Mouse (Mus musculus) left cerebral cortex, postnatal 25 days (tissue): ENCODE measurements around the gene Tex48. TPM values are rescaled to one million over a fixed set of nuclear protein-coding genes. Genes with fewer than 3 reads are reported as not detected.

ENCODE experiments used
- DNase-seq, 2 experiments: peaks; one replicate each; pipeline ENCODE4 v3.0.0; 2022; ENCODE audit warnings: low spot score in 2 of 2, mixed read lengths in 1 of 2
- intact Hi-C: fragments of 180-260 bp; cut with DNase I; formaldehyde crosslinking; loops from one replicate; pipeline ENCODE4 v1.15.1; 2025
- total RNA-seq, 2 experiments: library from RNA; stranded (reverse); gene quantifications; 2 replicates each; pipeline ENCODE4 v1.2.3; 2021

Gene Tex48
- total RNA-seq, 2 experiments from 2014 or later: not detected

- intact Hi-C loops: no loop called here
- no peak for DNase-seq
Observed at GRCm38 (mm10) chr4:63600786-63601185, 21.4 kb downstream of the Tex48 start.

- intact Hi-C loops: no loop called here
- DNase-seq: no peak
Observed at GRCm38 (mm10) chr4:63596010-63596409, 26.2 kb downstream of the Tex48 start.

GRCm38 (mm10) chr4:63595259-63595658, 27.0 kb downstream of the Tex48 start:
- intact Hi-C loops: no loop called here

GRCm38 (mm10) chr4:63594459-63595110, 27.6 kb downstream of the Tex48 start:
- intact Hi-C loops: no loop called here
- DNase-seq: no peak

More at GRCm38 (mm10) chr4:63595259-63595658, 27.0 kb downstream of the Tex48 start:
- DNase-seq: no peak

GRCm38 (mm10) chr4:63590538-63590937, 31.7 kb downstream of the Tex48 start:
- intact Hi-C loops: no loop called here
- DNase-seq: no peak

DNA sequence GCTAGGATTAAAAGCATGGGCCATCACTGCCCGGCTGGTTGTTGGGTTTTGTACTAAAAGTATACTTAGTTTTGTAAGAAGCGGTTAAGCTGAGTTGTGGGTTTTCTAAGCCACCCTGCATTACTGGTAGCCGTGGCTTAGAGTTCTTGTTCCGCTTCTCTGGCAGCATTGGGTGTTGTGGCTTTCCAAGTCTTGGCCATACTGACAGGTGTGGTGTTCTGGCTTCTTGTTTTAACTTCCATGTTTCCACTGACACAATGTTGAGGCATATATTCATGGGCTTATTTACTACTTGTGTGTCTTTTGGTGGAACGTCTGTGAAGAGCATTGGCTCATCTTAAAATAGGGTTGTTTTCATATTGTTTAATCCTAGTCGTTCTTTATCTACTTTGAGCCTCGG, 32.2 kb downstream of the Tex48 start:
- intact Hi-C loops: no loop called here
- no peak for DNase-seq

DNA sequence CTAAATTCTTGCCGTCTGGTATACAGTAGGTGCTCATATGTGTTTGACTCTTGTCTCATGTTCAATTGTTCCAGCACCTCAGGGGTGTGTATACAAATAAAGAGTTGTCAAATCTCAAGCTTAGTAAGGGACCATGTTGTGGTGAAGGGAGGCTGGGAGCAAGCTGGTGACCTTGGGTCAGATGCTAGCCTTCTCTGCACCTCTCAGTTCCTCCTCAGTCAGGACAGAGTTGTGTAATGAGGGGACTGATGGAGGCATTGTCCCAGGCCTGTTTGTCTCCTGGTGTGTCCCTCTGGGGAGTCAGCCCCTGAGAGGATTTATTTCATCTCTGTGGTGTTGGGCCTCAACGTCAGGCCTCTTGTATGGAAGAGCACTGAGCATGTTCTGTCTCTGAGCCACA, 36.0 kb downstream of the Tex48 start:
- DNase-seq: no peak
- intact Hi-C loops: no loop called here

GRCm38 (mm10) chr4:63585216-63585615, 37.0 kb downstream of the Tex48 start:
- intact Hi-C loops: no loop called here
- no peak for DNase-seq

- intact Hi-C loops: no loop called here
- no peak for DNase-seq
Observed at GRCm38 (mm10) chr4:63582580-63582979, 39.6 kb downstream of the Tex48 start.

DNA sequence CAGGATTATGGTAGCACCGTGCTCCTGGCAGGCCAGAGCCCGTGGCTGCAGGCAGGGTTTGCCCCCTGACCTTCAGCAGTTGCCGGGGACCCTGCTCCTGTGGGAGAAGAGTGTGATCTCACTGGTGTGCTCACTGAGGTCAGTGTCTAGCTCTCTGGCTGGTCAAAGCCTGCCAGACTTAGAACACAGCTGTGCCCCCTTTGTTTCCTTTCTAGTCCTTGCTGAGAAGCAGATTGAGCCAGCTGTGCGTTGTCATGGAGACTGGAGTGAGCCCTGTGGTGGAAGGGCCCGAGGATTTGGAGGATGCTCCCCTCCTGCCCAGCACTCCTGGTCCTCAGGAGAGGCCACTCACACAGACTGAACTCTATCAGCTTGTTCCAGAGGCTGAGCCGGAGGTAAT, 42.1 kb downstream of the Tex48 start:
- DNase-seq: peak in 1 of 2 experiments; percentile 25
- intact Hi-C loops: no loop called here

GRCm38 (mm10) chr4:63579649-63580048, 42.6 kb downstream of the Tex48 start:
- intact Hi-C loops: no loop called here
- no peak for DNase-seq

DNA sequence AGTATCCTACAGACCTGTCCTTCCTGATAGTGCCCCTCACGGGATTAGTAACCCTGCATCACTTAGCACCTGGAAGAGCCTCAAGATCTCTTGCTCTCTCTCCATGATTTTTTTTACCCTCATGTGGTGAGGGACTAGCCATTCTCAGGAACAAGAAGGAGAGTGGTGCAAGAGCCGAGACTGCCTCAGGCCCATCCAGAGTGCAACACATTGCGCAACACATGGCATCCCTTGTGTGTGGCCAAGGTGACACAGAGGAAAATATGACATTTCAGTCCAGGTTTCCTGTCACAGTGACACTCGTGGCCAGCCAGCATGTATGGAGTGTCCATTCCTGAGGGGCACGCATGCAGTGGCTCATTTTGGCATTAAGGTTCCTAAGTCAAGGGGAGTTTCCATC, 49.6 kb downstream of the Tex48 start:
- intact Hi-C loops: no loop called here
- no peak for DNase-seq

DNA sequence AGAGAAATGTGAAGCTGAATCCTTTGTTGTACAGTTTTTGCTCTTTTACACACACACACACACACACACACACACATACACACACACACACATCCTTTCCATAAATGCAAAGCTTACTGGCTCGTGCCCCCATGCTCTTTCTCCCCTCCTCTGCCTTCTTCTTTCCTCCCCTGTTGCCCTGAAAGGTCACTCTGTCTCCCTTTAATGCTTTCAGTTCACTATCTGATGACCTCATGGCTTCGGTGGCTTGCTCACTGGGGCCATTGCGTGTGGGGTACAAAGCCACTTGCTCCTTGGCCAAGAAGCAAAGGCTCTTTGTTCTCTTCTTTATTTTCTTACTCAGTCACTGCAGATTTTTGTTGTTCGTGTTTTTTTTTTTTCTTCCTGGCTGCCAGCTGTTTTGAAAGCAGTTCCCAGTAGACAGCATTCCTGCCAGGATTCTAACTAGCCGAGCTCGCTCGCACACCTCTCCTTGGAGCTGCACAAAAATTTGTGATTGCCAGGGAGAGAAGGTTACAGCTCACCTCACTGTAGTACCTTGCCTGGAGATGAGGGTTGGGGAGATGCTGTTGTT, 51.9 kb downstream of the Tex48 start:
- no peak for DNase-seq
- intact Hi-C loops: no loop called here

- no peak for DNase-seq
- intact Hi-C loops: no loop called here
Observed at GRCm38 (mm10) chr4:63569322-63569721, 52.9 kb downstream of the Tex48 start.

GRCm38 (mm10) chr4:63567712-63568390, 54.4 kb downstream of the Tex48 start:
- no peak for DNase-seq
- intact Hi-C loops: no loop called here

DNA sequence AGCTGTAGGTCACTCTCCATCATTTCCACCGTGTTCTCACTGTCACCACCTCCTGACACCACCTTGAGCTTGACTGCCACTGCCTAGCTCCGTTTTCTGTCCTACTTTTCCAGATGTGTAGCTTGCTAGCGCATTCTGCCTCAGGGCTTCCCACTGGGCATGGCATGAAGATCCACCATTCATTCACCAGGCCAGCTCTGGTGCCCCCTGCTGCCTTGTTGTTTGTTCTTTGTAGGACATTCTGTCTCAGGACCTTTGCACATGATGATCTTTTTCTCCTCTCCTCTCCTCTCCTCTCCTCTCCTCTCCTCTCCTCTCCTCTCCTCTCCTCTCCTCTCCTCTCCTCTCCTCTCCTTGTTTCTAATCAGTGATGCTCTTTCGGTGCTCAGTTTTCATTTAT, 59.5 kb downstream of the Tex48 start:
- no peak for DNase-seq
- intact Hi-C loops: no loop called here

- DNase-seq: no peak
- intact Hi-C loops: no loop called here
Observed at GRCm38 (mm10) chr4:63561861-63562675, 60.2 kb downstream of the Tex48 start.

- intact Hi-C loops: no loop called here
- no peak for DNase-seq
Observed at GRCm38 (mm10) chr4:63560079-63560478, 62.1 kb downstream of the Tex48 start.

DNA sequence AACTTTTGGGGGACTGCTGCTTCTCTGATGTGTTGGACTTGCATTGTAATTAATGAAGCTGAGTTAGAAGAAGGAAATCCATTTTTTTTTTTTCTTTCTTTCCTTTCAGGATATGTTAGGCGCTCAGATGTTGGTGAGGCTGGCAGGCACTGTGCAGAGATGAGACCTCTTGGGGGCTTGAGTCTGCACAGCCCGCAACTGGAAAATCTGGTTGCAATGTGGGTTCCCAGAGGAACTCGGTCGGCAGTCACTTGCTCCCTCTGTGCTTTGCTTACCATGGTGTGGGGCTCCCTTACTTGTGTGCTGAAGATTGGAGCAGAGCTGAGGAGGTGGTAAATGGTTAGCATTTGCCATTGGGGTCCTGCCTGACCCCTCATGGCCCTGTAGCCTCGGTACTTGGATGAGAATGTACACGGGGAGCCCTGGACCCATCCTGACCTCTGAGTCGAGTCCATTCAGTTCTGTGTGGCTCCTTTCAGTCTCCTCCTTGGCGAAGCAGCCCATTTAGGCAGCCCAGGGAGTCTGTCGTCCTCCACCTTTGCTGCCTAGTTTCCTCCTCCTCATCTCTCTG, 63.0 kb downstream of the Tex48 start:
- intact Hi-C loops: loop anchor here (2.0 to 5.0 kb wide), 2 partner anchors 14 to 123 kb away; partner anchors contain the start of gene Atp6v1g1
- peak in 1 of 2 experiments; percentile 24 for DNase-seq
